Comparison of ENCODE assay signal across 22 mouse cellular contexts in genomic region chr14:97881976-97882375, GRCm38 (mm10).
DNase-seq lines count a peak whose midpoint lies in the region; ATAC-seq and TF ChIP-seq lines count a peak whose summit lies in the region.
"Had no signal": no experiment of that assay in that cellular context is flagged by ENCODE, and none has a peak within 500 bp of the region (broad histone marks: within the 10 kb centered on the region; RNA-seq: fewer than 3 reads in every experiment).

No protein-coding gene starts in this region.

- no peak overlapping the region for H3K4me3 ChIP-seq in forebrain, postnatal 0 days (ENCODE audit: low read depth, low read length)
- no peak overlapping the region for H3K4me3 ChIP-seq in forebrain, embryonic 16.5 days (replicated peaks; ENCODE audit: low read length)
- H3K4me3 ChIP-seq in layer of hippocampus, adult 2 months, result no peak overlapping the region
- H3K4me3 ChIP-seq in E14TG2a.4 (replicated peaks; ENCODE audit: low read length), result no peak overlapping the region
- H3K4me3 ChIP-seq: erythroblast, embryonic 14.5 days; forebrain, embryonic 15.5 days; gastrocnemius, adult 2 months; heart, embryonic 15.5 days; hindbrain, embryonic 15.5 days; limb, embryonic 10.5 days; liver, embryonic 12.5 days; midbrain, embryonic 10.5 days; neural tube, embryonic 13.5 days; stomach, embryonic 15.5 days had no signal

- ATAC-seq in forebrain, postnatal 0 days, result no peak
- no peak for ATAC-seq in forebrain, embryonic 16.5 days
- ATAC-seq: forebrain, embryonic 15.5 days; liver, embryonic 12.5 days had no signal

- TF ChIP-seq POLR2A in brain, embryonic 14.5 days (IDR thresholded peaks at IDR 0.05; ENCODE audit: borderline replicate concordance, extremely low read depth, insufficient read depth, insufficient read length, poor library complexity, severe bottlenecking), result no peak

- no peaks in the 10 kb centered on the region for H3K27me3 ChIP-seq in forebrain, postnatal 0 days (ENCODE audit: insufficient read depth, low read length)
- no peaks in the 10 kb centered on the region for H3K27me3 ChIP-seq in forebrain, embryonic 16.5 days (replicated peaks; ENCODE audit: control insufficient read depth, insufficient read depth, low read length)
- no peaks in the 10 kb centered on the region for H3K27me3 ChIP-seq in E14TG2a.4 (ENCODE audit: insufficient read depth, low read length)
- H3K27me3 ChIP-seq: forebrain, embryonic 15.5 days; heart, embryonic 15.5 days; hindbrain, embryonic 15.5 days; liver, embryonic 12.5 days; neural tube, embryonic 13.5 days; stomach, embryonic 15.5 days had no signal

- no peaks in the 10 kb centered on the region for H3K9me3 ChIP-seq in forebrain, postnatal 0 days (ENCODE audit: low read length)
- no peaks in the 10 kb centered on the region for H3K9me3 ChIP-seq in forebrain, embryonic 16.5 days (ENCODE audit: control insufficient read depth, low read length)
- H3K9me3 ChIP-seq in E14TG2a.4 (ENCODE audit: low read length), result no peaks in the 10 kb centered on the region
- H3K9me3 ChIP-seq: forebrain, embryonic 15.5 days; heart, embryonic 15.5 days; hindbrain, embryonic 15.5 days; limb, embryonic 10.5 days; liver, embryonic 12.5 days; midbrain, embryonic 10.5 days; neural tube, embryonic 13.5 days; stomach, embryonic 15.5 days had no signal

- H3K36me3 ChIP-seq in forebrain, postnatal 0 days (ENCODE audit: insufficient read depth), result no peaks in the 10 kb centered on the region
- no peaks in the 10 kb centered on the region for H3K36me3 ChIP-seq in forebrain, embryonic 16.5 days (ENCODE audit: control insufficient read depth, insufficient read depth)
- H3K36me3 ChIP-seq in E14TG2a.4 (ENCODE audit: insufficient read depth, low read length), result no peaks in the 10 kb centered on the region
- H3K36me3 ChIP-seq: forebrain, embryonic 15.5 days; heart, embryonic 15.5 days; hindbrain, embryonic 15.5 days; limb, embryonic 10.5 days; liver, embryonic 12.5 days; midbrain, embryonic 10.5 days; neural tube, embryonic 13.5 days; stomach, embryonic 15.5 days had no signal

- DNase-seq in forebrain, postnatal 0 days, result no peak
- no peak for DNase-seq in layer of hippocampus, adult 2 months (ENCODE audit: low spot score in 2 of 2)
- no peak for DNase-seq in layer of hippocampus, adult 9-11 months
- DNase-seq in brain, embryonic 14.5 days (ENCODE audit: low read depth), result no peak
- DNase-seq in frontal cortex, postnatal 25 days (ENCODE audit: low spot score in 2 of 2), result no peak
- no peak for DNase-seq in kidney, adult 11 months
- DNase-seq: cerebellum, postnatal 36 days; gastrocnemius, adult 2 months; kidney, adult 9 months; kidney, postnatal 4 days; thymus, postnatal 25 days had no signal

- 45% methylated on average over 1 of the region's 1 CpGs for WGBS in forebrain, postnatal 0 days
- 52% methylated on average over 1 of the region's 1 CpGs for WGBS in forebrain, embryonic 16.5 days

- no peak overlapping the region for H3K4me2 ChIP-seq in forebrain, postnatal 0 days (ENCODE audit: low read depth)
- no peak overlapping the region for H3K4me2 ChIP-seq in forebrain, embryonic 16.5 days (ENCODE audit: low read length)
- H3K4me2 ChIP-seq: forebrain, embryonic 15.5 days; heart, embryonic 15.5 days; hindbrain, embryonic 15.5 days; liver, embryonic 12.5 days; neural tube, embryonic 13.5 days; stomach, embryonic 15.5 days had no signal

- H3K9ac ChIP-seq in forebrain, postnatal 0 days, result no peak overlapping the region
- H3K9ac ChIP-seq in forebrain, embryonic 16.5 days (replicated peaks; ENCODE audit: low read depth, low read length), result no peak overlapping the region
- H3K9ac ChIP-seq: forebrain, embryonic 15.5 days; heart, embryonic 15.5 days; hindbrain, embryonic 15.5 days; liver, embryonic 12.5 days; neural tube, embryonic 13.5 days; stomach, embryonic 15.5 days had no signal

- TF ChIP-seq CTCF in forebrain, postnatal 0 days (IDR thresholded peaks at IDR 0.05; ENCODE audit: low read depth), result peak; percentile 8; the same call in 1 of the 2 replicates
- peak; percentile 48 for TF ChIP-seq CTCF in layer of hippocampus, adult 2 months (conservative IDR thresholded peaks at IDR 0.05)
- TF ChIP-seq CTCF in E14TG2a.4 (conservative IDR thresholded peaks at IDR 0.05; ENCODE audit: low read length), result peak; percentile 28; the same call in 1 of the 2 replicates
- peak; percentile 35; the same call in 1 of the 2 replicates for TF ChIP-seq CTCF in brain, embryonic 14.5 days (IDR thresholded peaks at IDR 0.05; ENCODE audit: borderline replicate concordance, extremely low read depth, insufficient read depth, insufficient read length)

- no peak overlapping the region for H3K27ac ChIP-seq in forebrain, postnatal 0 days (ENCODE audit: low read depth, low read length)
- no peak overlapping the region for H3K27ac ChIP-seq in forebrain, embryonic 16.5 days (ENCODE audit: low read length)
- no peak overlapping the region for H3K27ac ChIP-seq in layer of hippocampus, adult 2 months
- H3K27ac ChIP-seq: forebrain, embryonic 15.5 days; gastrocnemius, adult 2 months; heart, embryonic 15.5 days; hindbrain, embryonic 15.5 days; limb, embryonic 10.5 days; liver, embryonic 12.5 days; midbrain, embryonic 10.5 days; neural tube, embryonic 13.5 days; stomach, embryonic 15.5 days had no signal

- H3K4me1 ChIP-seq in forebrain, postnatal 0 days (ENCODE audit: insufficient read depth), result no peaks in the 10 kb centered on the region
- H3K4me1 ChIP-seq in forebrain, embryonic 16.5 days (replicated peaks; ENCODE audit: control insufficient read depth, insufficient read depth, low read length), result no peaks in the 10 kb centered on the region
- no peaks in the 10 kb centered on the region for H3K4me1 ChIP-seq in E14TG2a.4 (replicated peaks; ENCODE audit: low read depth, low read length)
- H3K4me1 ChIP-seq: forebrain, embryonic 15.5 days; heart, embryonic 15.5 days; hindbrain, embryonic 15.5 days; liver, embryonic 12.5 days; midbrain, embryonic 10.5 days; neural tube, embryonic 13.5 days; stomach, embryonic 15.5 days had no signal
